In genomic region chr1:165762914-165763634, GRCm38 (mm10) we compare ENCODE assay signal across 8 mouse cellular contexts. TPM values are rescaled to one million over a fixed set of nuclear protein-coding genes. Genes with fewer than 3 reads are reported as not detected.
DNase-seq lines count a peak whose midpoint lies in the region; ATAC-seq and TF ChIP-seq lines count a peak whose summit lies in the region.

No protein-coding gene starts in this region.

- ATAC-seq in lung, embryonic 15.5 days (ENCODE audit: borderline replicate concordance, extremely low read depth, low FRiP score, low TSS enrichment) = peak; percentile 40; the same call in 1 of the 2 replicates
- 0 out of 2 replicates have a peak, but pooled peaks have one; percentile 16 for ATAC-seq in embryonic facial prominence, embryonic 11.5 days (replicated peaks; ENCODE audit: insufficient number of reproducible peaks, low FRiP score, low TSS enrichment, low read depth)
- peak; percentile 44; the same call in 1 of the 2 replicates for ATAC-seq in intestine, embryonic 14.5 days (replicated peaks; ENCODE audit: low FRiP score, low TSS enrichment, low read depth)
- 0 out of 2 replicates have a peak, but pooled peaks have one; percentile 11 for ATAC-seq in midbrain, postnatal 0 days (ENCODE audit: low FRiP score)

- DNase-seq in lung, postnatal 25 days (ENCODE audit: low spot score) = no peak
- DNase-seq in embryonic facial prominence, embryonic 11.5 days (ENCODE audit: low spot score) = no peak
- DNase-seq in intestine, embryonic 14.5 days (ENCODE audit: low spot score) = no peak
- DNase-seq in midbrain, postnatal 0 days (ENCODE audit: low spot score) = no peak
- DNase-seq in thymus, postnatal 10 days (ENCODE audit: low spot score in 2 of 2) = no peak
- DNase-seq in gastrocnemius, adult 8-10 months (ENCODE audit: low spot score in 2 of 2) = no peak
- no peak for DNase-seq in urinary bladder, postnatal 10 days (ENCODE audit: low spot score)

- H3K27me3 ChIP-seq in lung, embryonic 15.5 days = no peaks in the 10 kb centered on the region
- no peaks in the 10 kb centered on the region for H3K27me3 ChIP-seq in embryonic facial prominence, embryonic 11.5 days (ENCODE audit: control insufficient read depth, insufficient read depth, low read length)
- H3K27me3 ChIP-seq in intestine, embryonic 14.5 days (replicated peaks; ENCODE audit: control insufficient read depth, insufficient read depth, low read length) = no peaks in the 10 kb centered on the region
- H3K27me3 ChIP-seq in midbrain, postnatal 0 days (ENCODE audit: insufficient read depth, low read length) = no peaks in the 10 kb centered on the region

- no peaks in the 10 kb centered on the region for H3K36me3 ChIP-seq in lung, embryonic 15.5 days
- no peaks in the 10 kb centered on the region for H3K36me3 ChIP-seq in embryonic facial prominence, embryonic 11.5 days (replicated peaks; ENCODE audit: control insufficient read depth, insufficient read depth, low read depth, low read length)
- no peaks in the 10 kb centered on the region for H3K36me3 ChIP-seq in intestine, embryonic 14.5 days (ENCODE audit: control insufficient read depth, insufficient read depth, low read length)
- no peaks in the 10 kb centered on the region for H3K36me3 ChIP-seq in midbrain, postnatal 0 days (ENCODE audit: insufficient read depth, low read length)

- TF ChIP-seq CTCF in midbrain, postnatal 0 days (IDR thresholded peaks at IDR 0.05) = no peak

- H3K9me3 ChIP-seq in lung, embryonic 15.5 days = no peaks in the 10 kb centered on the region
- no peaks in the 10 kb centered on the region for H3K9me3 ChIP-seq in embryonic facial prominence, embryonic 11.5 days (replicated peaks; ENCODE audit: control insufficient read depth, low read length)
- no peaks in the 10 kb centered on the region for H3K9me3 ChIP-seq in intestine, embryonic 14.5 days (ENCODE audit: control insufficient read depth, low read length)
- H3K9me3 ChIP-seq in midbrain, postnatal 0 days (ENCODE audit: low read length) = no peaks in the 10 kb centered on the region

- peaks cover 17% of the 10 kb centered on the region for H3K4me1 ChIP-seq in lung, embryonic 15.5 days
- no peaks in the 10 kb centered on the region for H3K4me1 ChIP-seq in embryonic facial prominence, embryonic 11.5 days (ENCODE audit: control insufficient read depth, insufficient read depth, low read length)
- H3K4me1 ChIP-seq in intestine, embryonic 14.5 days (replicated peaks; ENCODE audit: control insufficient read depth, insufficient read depth, low read length) = peaks cover 11% of the 10 kb centered on the region
- H3K4me1 ChIP-seq in midbrain, postnatal 0 days (ENCODE audit: insufficient read depth, low read length) = peaks cover 5% of the 10 kb centered on the region; the same call in 1 of the 2 replicates

- 21% methylated on average over 14 of the region's 14 CpGs for WGBS in lung, embryonic 15.5 days
- WGBS in embryonic facial prominence, embryonic 11.5 days = 30% methylated on average over 14 of the region's 14 CpGs
- 26% methylated on average over 14 of the region's 14 CpGs for WGBS in intestine, embryonic 14.5 days
- 26% methylated on average over 14 of the region's 14 CpGs for WGBS in midbrain, postnatal 0 days

- peak overlapping the region; percentile 69 for H3K4me3 ChIP-seq in lung, embryonic 15.5 days
- H3K4me3 ChIP-seq in embryonic facial prominence, embryonic 11.5 days (ENCODE audit: low read depth, low read length) = peak overlapping the region; percentile 78; the same call in 1 of the 2 replicates
- H3K4me3 ChIP-seq in intestine, embryonic 14.5 days (ENCODE audit: low read depth, low read length) = peak overlapping the region; percentile 83
- H3K4me3 ChIP-seq in midbrain, postnatal 0 days (ENCODE audit: low read depth, low read length) = peak overlapping the region; percentile 78

- H3K4me2 ChIP-seq in lung, embryonic 15.5 days = peak overlapping the region; percentile 92
- H3K4me2 ChIP-seq in embryonic facial prominence, embryonic 11.5 days (ENCODE audit: low read depth, low read length) = peak overlapping the region; percentile 91
- peak overlapping the region; percentile 76 for H3K4me2 ChIP-seq in intestine, embryonic 14.5 days (ENCODE audit: low read length)
- peak overlapping the region; percentile 73 for H3K4me2 ChIP-seq in midbrain, postnatal 0 days (ENCODE audit: low read depth, low read length, poor library complexity, severe bottlenecking)

- peak overlapping the region; percentile 71; the same call in 1 of the 2 replicates for H3K27ac ChIP-seq in lung, embryonic 15.5 days
- H3K27ac ChIP-seq in embryonic facial prominence, embryonic 11.5 days (replicated peaks; ENCODE audit: low read depth, low read length) = no peak overlapping the region
- H3K27ac ChIP-seq in intestine, embryonic 14.5 days (ENCODE audit: low read depth) = no peak overlapping the region
- H3K27ac ChIP-seq in midbrain, postnatal 0 days (ENCODE audit: low read depth, low read length) = no peak overlapping the region

- H3K9ac ChIP-seq in lung, embryonic 15.5 days = no peak overlapping the region
- H3K9ac ChIP-seq in embryonic facial prominence, embryonic 11.5 days (replicated peaks; ENCODE audit: low read length) = no peak overlapping the region
- no peak overlapping the region; the same call in 1 of the 2 replicates for H3K9ac ChIP-seq in intestine, embryonic 14.5 days (ENCODE audit: low read length)
- no peak overlapping the region for H3K9ac ChIP-seq in midbrain, postnatal 0 days (replicated peaks; ENCODE audit: low read length, poor library complexity, severe bottlenecking)

RNA-seq across cellular contexts. Expression of gene Creg1, which starts 0.5 kb away (rescaled TPM):
- polyA plus RNA-seq in lung, embryonic 15.5 days (2015; fragmentation: Nextera tagmentation; extraction: Ambion mirVana) = 66.3 and 74.9 TPM in 2 replicates
- 45.8 and 57.2 TPM in 2 replicates for polyA plus RNA-seq in embryonic facial prominence, embryonic 11.5 days (2014; fragmentation: Nextera tagmentation; extraction: Ambion mirVana)
- polyA plus RNA-seq in intestine, embryonic 14.5 days (2014; fragmentation: Nextera tagmentation; extraction: Ambion mirVana) = 78.7 and 81.2 TPM in 2 replicates
- 21.3 and 22.7 TPM in 2 replicates for total RNA-seq in midbrain, postnatal 0 days (2014; rRNA removed)
- polyA plus RNA-seq in midbrain, postnatal 0 days (2015; fragmentation: Nextera tagmentation; extraction: Ambion mirVana) = 47.0 and 49.1 TPM in 2 replicates
- total RNA-seq in gastrocnemius, adult 8-10 months (2022) = 10 to 100 TPM; 49.5 to 59.1 (median 55.1) TPM

RNA-seq across cellular contexts. Expression of gene Cd247, which starts 25.4 kb away (rescaled TPM):
- 1.3 and 2.6 TPM in 2 replicates for polyA plus RNA-seq in lung, embryonic 15.5 days (2015; fragmentation: Nextera tagmentation; extraction: Ambion mirVana)
- polyA plus RNA-seq in embryonic facial prominence, embryonic 11.5 days (2014; fragmentation: Nextera tagmentation; extraction: Ambion mirVana) = 1.2 and 2.2 TPM in 2 replicates
- polyA plus RNA-seq in intestine, embryonic 14.5 days (2014; fragmentation: Nextera tagmentation; extraction: Ambion mirVana) = 0.81 and 1.6 TPM in 2 replicates
- total RNA-seq in midbrain, postnatal 0 days (2014; rRNA removed) = 0.66 TPM in 1 of 2 replicates, not detected in the other
- polyA plus RNA-seq in midbrain, postnatal 0 days (2015; fragmentation: Nextera tagmentation; extraction: Ambion mirVana) = 0.59 and 0.83 TPM in 2 replicates
- total RNA-seq in gastrocnemius, adult 8-10 months (2022) = 1 to 10 TPM in 1 of 4 experiments, under 1 TPM in 3; 0.24 to 1.0 (median 0.68) TPM

RNA-seq across cellular contexts. Expression of gene Rcsd1, which starts 53.5 kb away (rescaled TPM):
- 37.8 and 42.8 TPM in 2 replicates for polyA plus RNA-seq in lung, embryonic 15.5 days (2015; fragmentation: Nextera tagmentation; extraction: Ambion mirVana)
- 7.8 and 8.3 TPM in 2 replicates for polyA plus RNA-seq in embryonic facial prominence, embryonic 11.5 days (2014; fragmentation: Nextera tagmentation; extraction: Ambion mirVana)
- 29.1 and 31.4 TPM in 2 replicates for polyA plus RNA-seq in intestine, embryonic 14.5 days (2014; fragmentation: Nextera tagmentation; extraction: Ambion mirVana)
- total RNA-seq in midbrain, postnatal 0 days (2014; rRNA removed) = 7.6 and 7.9 TPM in 2 replicates
- polyA plus RNA-seq in midbrain, postnatal 0 days (2015; fragmentation: Nextera tagmentation; extraction: Ambion mirVana) = 8.0 and 9.1 TPM in 2 replicates
- 100 to 1,000 TPM in 3 of 4 experiments, 10 to 100 TPM in 1; 81.2 to 107 (median 103) TPM for total RNA-seq in gastrocnemius, adult 8-10 months (2022)
